Mouse (Mus musculus) heart, postnatal 10 days (tissue): ENCODE data around the gene Skiv2l. TPM values are rescaled to one million over a fixed set of nuclear protein-coding genes. Genes with fewer than 3 reads are reported as not detected.

Source experiments
- DNase-seq, 2 experiments: peaks; one replicate each; pipeline ENCODE4 v3.0.0; 2021
- intact Hi-C: fragments of 180-260 bp; cut with DNase I; formaldehyde crosslinking; loops from one replicate; pipeline ENCODE4 v1.15.1; 2025
- microRNA-seq, 2 experiments: library from miRNA; unstranded; fragments of <30 nt; microRNA quantifications; one replicate each; pipeline ENCODE4 v1.2.0; 2022
- total RNA-seq, 2 experiments: library from RNA; stranded (reverse); gene quantifications; 2 replicates each; pipeline ENCODE4 v1.2.3; 2021

Gene Skiv2l
- total RNA-seq, 2 experiments from 2014 or later, result 27.6 to 29.3 TPM

- intact Hi-C loops, result no loop called here
- DNase-seq, result no peak
These were observed 55.0 kb downstream of the Skiv2l start for GRCm38 (mm10) chr17:34795016-34795415.

Small RNA genes lying within 50 kb of the gene (microRNA-seq; reads per million reads assigned to microRNA genes)
- gene Mir6970, result 0 reads per million in 2 experiments
- gene Mir6971, result 2.1 reads per million in 2 experiments
- gene Mir6972, result 0 reads per million in 2 experiments

Other genes with a start within 250 kb of the Skiv2l start
- gene Rnf5, start 246.5 kb downstream of the Skiv2l start, total RNA-seq, result 10 to 100 TPM; 37.0 to 39.2 TPM
- gene Agpat1, start 245.9 kb downstream of the Skiv2l start, total RNA-seq, result 10 to 100 TPM; 54.4 to 56.5 TPM
- gene Egfl8, start 234.2 kb downstream of the Skiv2l start, total RNA-seq, result 1 to 10 TPM; 2.1 to 3.5 TPM
- 10 to 100 TPM; 39.0 to 45.7 TPM for gene Ppt2, start 221.7 kb downstream of the Skiv2l start, total RNA-seq
- 1 to 10 TPM in 1 of 2 experiments, under 1 TPM in 1; 0.89 to 1.2 TPM for gene Prrt1, start 220.7 kb downstream of the Skiv2l start, total RNA-seq
- 1 to 10 TPM; 8.5 to 9.9 TPM for gene Fkbpl, start 205.4 kb downstream of the Skiv2l start, total RNA-seq
- 10 to 100 TPM; 19.0 to 19.3 TPM for gene Atf6b, start 203.1 kb downstream of the Skiv2l start, total RNA-seq
- 10 to 100 TPM; 63.9 to 66.5 TPM for gene Tnxb, start 179.7 kb downstream of the Skiv2l start, total RNA-seq
- gene C4b, start 106.3 kb downstream of the Skiv2l start, total RNA-seq, result 10 to 100 TPM; 15.8 to 19.5 TPM
- not detected for gene Cyp21a1, start 45.6 kb downstream of the Skiv2l start, total RNA-seq
- gene Stk19, start 13.3 kb downstream of the Skiv2l start, total RNA-seq, result 10 to 100 TPM; 12.5 to 13.5 TPM
- gene Dxo, start 13.2 kb downstream of the Skiv2l start, total RNA-seq, result 10 to 100 TPM; 16.9 to 20.5 TPM
- 10 to 100 TPM; 21.0 to 21.3 TPM for gene Nelfe, start 181 bp upstream of the Skiv2l start, total RNA-seq
- 1 to 10 TPM; 3.5 to 7.0 TPM for gene Cfb, start 12.3 kb upstream of the Skiv2l start, total RNA-seq
- 1 to 10 TPM; 5.5 to 9.3 TPM for gene Zbtb12, start 29.3 kb upstream of the Skiv2l start, total RNA-seq
- gene Gm20547, start 31.8 kb upstream of the Skiv2l start, total RNA-seq, result not detected
- gene C2, start 48.1 kb upstream of the Skiv2l start, total RNA-seq, result 1 to 10 TPM; 3.1 to 5.6 TPM
- 10 to 100 TPM; 52.4 to 58.2 TPM for gene Ehmt2, start 48.3 kb upstream of the Skiv2l start, total RNA-seq
- not detected for gene Slc44a4, start 64.3 kb upstream of the Skiv2l start, total RNA-seq
- gene Neu1, start 81.0 kb upstream of the Skiv2l start, total RNA-seq, result 10 to 100 TPM; 12.2 to 12.6 TPM
- gene Hspa1b, start 109.0 kb upstream of the Skiv2l start, total RNA-seq, result 1 to 10 TPM; 3.9 to 4.5 TPM
- not detected for gene Gm20481, start 119.7 kb upstream of the Skiv2l start, total RNA-seq
- 1 to 10 TPM; 2.6 TPM for gene Hspa1a, start 121.9 kb upstream of the Skiv2l start, total RNA-seq
- gene Hspa1l, start 122.5 kb upstream of the Skiv2l start, total RNA-seq, result 1 to 10 TPM; 4.0 to 4.1 TPM
- gene Lsm2, start 131.7 kb upstream of the Skiv2l start, total RNA-seq, result 10 to 100 TPM; 28.8 to 31.7 TPM
- 10 to 100 TPM; 34.5 to 35.6 TPM for gene Vars, start 150.8 kb upstream of the Skiv2l start, total RNA-seq
- gene Vwa7, start 166.4 kb upstream of the Skiv2l start, total RNA-seq, result 1 to 10 TPM; 3.3 to 3.8 TPM
- under 1 TPM in 1 of 2 experiments, not detected in 1; 0.38 TPM for gene Sapcd1, start 177.8 kb upstream of the Skiv2l start, total RNA-seq
- 1 to 10 TPM; 2.0 TPM for gene Msh5, start 196.5 kb upstream of the Skiv2l start, total RNA-seq
- 100 to 1,000 TPM; 115 to 118 TPM for gene Clic1, start 199.8 kb upstream of the Skiv2l start, total RNA-seq
- 10 to 100 TPM; 84.5 to 86.1 TPM for gene Ddah2, start 208.8 kb upstream of the Skiv2l start, total RNA-seq
- gene Ly6g6c, start 215.2 kb upstream of the Skiv2l start, total RNA-seq, result not detected
- gene Mpig6b, start 216.0 kb upstream of the Skiv2l start, total RNA-seq, result under 1 TPM; 0.55 to 0.77 TPM
- under 1 TPM; 0.24 to 0.37 TPM for gene Ly6g6e, start 226.7 kb upstream of the Skiv2l start, total RNA-seq
- 1 to 10 TPM; 1.1 to 1.2 TPM for gene Ly6g6d, start 227.9 kb upstream of the Skiv2l start, total RNA-seq
- not detected for gene Ly6g6f, start 235.4 kb upstream of the Skiv2l start, total RNA-seq
- 10 to 100 TPM; 51.0 to 55.7 TPM for gene Abhd16a, start 239.1 kb upstream of the Skiv2l start, total RNA-seq